Mouse (Mus musculus) frontal cortex, postnatal 25 days (tissue): ENCODE results near the gene Olfr450.

Experiments used
- DNase-seq, 2 experiments: peaks; one replicate each; pipeline ENCODE4 v3.0.0; 2022; ENCODE audit warnings: low spot score in 2 of 2

Gene Olfr450

GRCm38 (mm10) chr6:42811639-42812038 is at the start of gene Olfr450:
Olfr450 (plus strand) TSS chr6:42811939.
- no peak for DNase-seq

DNA sequence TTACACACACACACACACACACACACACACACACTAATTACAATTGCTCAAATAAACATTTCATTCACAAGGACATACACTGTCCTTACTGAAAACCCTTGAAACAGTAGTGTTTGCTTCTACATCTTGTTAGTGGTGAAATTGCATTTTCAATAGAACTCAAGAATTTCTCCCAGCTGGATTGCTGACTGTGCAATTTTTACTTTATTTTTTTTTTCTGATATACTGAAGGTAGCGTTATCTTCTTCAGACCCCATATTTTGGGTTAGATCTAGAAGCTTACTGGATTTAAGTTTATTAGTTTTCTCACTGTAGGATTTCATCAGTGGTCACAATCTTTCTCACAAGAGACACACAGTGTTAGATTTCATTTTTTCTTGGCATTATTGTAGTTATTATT is 34.7 kb upstream of the Olfr450 start:
- DNase-seq = no peak

GRCm38 (mm10) chr6:42784793-42785192 is 26.9 kb upstream of the Olfr450 start, which contains the start of gene Olfr452:
Olfr452 (plus strand) TSS chr6:42785093.
- DNase-seq = no peak

GRCm38 (mm10) chr6:42790247-42790948 is 21.3 kb upstream of the Olfr450 start:
- no peak for DNase-seq

- no peak for DNase-seq
Measured at GRCm38 (mm10) chr6:42790949-42791556, 20.7 kb upstream of the Olfr450 start.

GRCm38 (mm10) chr6:42794982-42795381 is 16.8 kb upstream of the Olfr450 start:
- no peak for DNase-seq

- no peak for DNase-seq
Measured at GRCm38 (mm10) chr6:42834084-42834483, 22.3 kb downstream of the Olfr450 start, which contains the start of gene Olfr449. Olfr449 (plus strand) TSS chr6:42834384.

GRCm38 (mm10) chr6:42860222-42860819 is 48.6 kb downstream of the Olfr450 start:
- peak in 1 of 2 experiments; percentile 18 for DNase-seq
